Mouse (Mus musculus) liver, adult (tissue): ENCODE results near the gene Syk.

ENCODE experiments used
- GATA4 ChIP-seq: IDR thresholded peaks from 2 replicates; pipeline ENCODE4 v1.6.1; 2014; ENCODE audit warnings: mild to moderate bottlenecking, low read length; ENCODE audit not compliant: insufficient replicate concordance

The Syk gene

GRCm38 (mm10) chr13:52582878-52583661, at the start of gene Syk:
TSS of gene Syk (plus strand) at chr13:52583173.
- TF ChIP-seq GATA4 = no peak

DNA sequence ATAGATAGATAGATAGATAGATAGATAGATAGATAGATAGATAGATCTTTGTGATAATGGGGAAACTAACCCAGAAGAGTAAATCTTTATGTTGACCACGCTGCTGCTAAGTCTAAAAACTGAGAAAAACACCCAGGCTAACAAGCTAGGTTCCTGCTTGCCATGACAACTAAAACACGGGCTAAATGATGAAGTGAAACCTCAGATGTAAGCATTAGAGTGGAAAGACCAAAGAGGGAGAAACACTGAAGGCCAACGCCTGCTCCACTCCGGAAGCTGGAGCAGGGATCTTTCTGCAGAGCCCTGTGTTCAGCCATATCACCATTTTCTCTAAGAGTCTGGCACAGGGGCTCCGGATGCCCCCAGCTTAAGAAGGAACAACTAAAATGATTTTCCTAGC, 49.3 kb upstream of the Syk start:
- TF ChIP-seq GATA4 = no peak

DNA sequence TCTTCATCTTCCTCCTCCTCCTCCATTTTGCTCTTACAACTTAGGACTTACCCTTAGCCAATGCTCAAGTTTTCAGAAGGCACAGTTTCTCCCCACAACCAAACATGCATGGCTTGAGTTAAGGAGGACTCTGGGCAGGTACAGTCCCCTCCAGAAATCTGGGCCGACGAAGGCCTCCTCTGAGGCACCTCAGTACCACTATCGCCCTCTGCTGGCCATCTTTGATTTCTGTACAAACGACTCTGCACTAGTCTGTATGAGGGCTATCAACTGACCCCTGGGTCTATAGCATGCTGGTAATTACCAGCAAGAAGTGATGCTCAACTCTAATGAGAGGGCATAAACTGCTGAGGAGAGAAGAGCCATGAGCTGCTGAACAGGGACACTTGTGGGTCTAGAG, 47.4 kb upstream of the Syk start:
- TF ChIP-seq GATA4 = no peak

DNA sequence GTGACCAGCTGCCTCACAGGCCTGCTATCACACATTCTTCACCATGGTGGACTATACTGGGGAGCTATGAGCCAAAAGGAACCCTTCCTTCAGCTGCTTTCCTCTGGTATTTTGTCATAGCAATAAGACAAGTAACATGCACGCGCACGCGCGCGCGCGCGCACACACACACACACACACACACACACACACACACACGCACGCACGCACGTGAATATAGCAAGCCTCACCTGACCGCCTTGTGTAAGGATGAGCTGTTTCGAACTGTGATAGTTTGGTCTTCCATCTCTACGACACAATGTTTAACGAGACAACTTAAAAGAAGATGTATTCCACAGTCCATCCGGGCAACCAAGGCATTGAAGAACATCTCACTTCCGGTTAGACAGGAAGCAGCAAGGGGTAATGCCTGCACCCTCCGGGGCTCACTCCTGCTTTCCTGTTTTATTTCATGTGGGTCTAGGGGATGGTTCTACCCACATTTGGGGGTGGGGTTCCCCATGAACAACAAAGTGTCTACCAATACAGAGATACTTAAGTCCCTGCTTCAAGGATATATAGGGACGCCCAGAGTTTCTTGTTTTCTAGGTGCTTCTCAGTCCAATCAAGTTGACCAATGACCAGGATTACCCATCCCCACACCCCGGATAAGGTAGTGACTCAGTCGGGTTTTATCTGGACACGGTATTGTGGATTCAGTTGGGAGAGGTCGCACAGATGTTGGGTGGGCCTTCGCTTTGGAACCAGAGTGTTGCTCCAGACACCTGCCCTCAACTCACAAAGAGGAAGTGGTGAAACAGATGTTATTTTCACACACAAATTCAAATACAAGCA, 45.0 kb upstream of the Syk start:
- no peak for TF ChIP-seq GATA4

GRCm38 (mm10) chr13:52538588-52539116, 44.3 kb upstream of the Syk start:
- no peak for TF ChIP-seq GATA4

- TF ChIP-seq GATA4 = no peak
These were observed 43.5 kb upstream of the Syk start for GRCm38 (mm10) chr13:52539461-52539860.

DNA sequence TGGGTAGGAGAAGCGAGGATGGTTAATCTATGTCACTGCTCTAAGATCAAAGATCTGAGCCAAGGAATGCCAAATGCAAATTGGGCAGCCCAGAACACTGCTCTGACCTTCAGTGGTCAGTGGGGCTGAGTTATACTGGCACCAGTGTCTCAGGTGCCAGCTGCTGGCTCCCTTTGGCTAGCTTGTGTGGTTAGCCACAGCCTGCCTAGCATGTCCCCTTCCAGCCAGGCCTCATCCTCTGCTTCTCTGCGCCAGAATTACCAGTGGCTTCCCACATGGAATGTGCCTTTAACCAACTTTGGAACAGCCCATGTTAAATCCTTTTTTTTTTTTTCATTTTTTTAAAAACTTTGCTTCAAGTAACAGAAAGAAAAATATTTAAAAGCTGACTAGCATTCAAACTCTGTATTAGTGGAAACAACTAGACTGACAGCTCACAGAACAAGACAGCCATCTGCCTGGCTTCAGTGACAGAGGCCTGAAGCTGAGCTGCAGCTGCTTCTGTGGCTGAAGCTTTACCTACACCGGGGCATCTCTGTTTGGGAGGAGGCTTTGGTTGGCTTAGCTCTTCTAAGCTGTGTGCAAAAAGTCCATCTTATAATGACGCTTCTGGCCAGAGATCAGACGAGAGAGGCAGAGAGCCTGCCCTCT, 41.5 kb upstream of the Syk start:
- no peak for TF ChIP-seq GATA4

DNA sequence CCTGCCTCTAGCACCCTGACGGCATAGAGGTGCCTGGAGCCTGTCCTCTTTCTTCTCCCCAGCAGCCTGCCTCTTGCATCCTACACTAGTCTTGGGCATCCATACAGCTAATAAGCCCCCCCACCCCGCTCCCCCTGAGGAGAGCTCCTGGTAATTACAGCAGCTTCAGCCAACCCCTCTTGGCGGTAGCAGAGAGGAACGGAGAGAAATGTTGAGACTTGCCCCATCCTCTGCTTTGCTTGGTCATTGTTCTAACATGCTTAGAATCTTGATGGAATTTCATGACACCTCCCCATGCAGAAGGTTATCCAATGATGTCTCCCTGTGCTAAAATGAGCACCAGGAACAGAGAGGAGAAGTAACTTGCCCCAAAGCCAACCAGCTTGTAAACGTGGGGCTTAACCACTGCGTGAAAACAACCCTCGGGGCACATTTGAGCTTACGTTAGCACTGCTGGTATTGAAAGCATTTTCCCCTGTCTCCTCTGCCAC, 40.9 kb upstream of the Syk start:
- no peak for TF ChIP-seq GATA4

DNA sequence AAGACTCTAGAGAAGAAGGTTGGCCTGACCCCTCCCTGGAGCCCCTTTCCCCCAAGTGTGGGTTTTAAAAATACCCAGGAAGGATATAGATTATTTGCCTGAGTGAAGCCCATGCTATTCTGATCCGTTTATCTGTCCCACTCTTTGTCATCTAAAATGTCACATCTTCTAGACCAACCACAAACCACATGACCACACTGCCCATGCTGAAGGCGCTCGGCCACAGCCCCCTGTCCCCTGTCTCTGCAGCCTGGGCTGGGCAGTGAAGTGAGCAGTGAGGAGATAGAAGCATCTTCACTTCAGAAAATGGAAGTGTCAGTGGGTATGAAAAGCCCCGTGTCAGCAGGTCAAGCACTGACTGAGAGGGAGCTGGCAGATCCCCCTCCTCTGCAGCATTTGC, 40.3 kb upstream of the Syk start:
- TF ChIP-seq GATA4 = no peak

- TF ChIP-seq GATA4 = no peak
These were observed 36.7 kb upstream of the Syk start for GRCm38 (mm10) chr13:52546288-52546687.

DNA sequence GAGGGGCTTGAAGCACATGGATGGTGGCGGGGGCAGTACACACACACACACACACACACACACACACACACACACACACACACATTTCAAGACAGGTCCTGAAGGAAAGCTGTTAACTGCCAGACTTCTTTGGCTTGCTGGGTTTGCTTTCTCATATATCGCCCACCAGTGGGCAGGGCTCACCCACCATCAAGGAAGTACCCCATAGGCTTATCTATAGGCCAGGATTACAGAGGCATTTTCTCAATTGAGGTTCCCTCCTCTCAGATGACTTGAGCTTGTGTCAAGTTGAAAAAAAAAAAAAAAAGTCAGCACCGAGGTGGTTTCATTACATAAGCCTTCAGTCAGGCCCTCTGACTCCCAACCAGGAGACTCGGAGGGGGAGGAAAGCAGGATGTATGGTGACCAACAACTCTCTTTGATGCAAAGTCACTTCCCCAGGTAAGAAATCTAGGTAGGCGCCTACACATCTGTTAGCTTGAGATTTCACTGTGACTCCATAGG, 32.2 kb upstream of the Syk start:
- TF ChIP-seq GATA4 = no peak

DNA sequence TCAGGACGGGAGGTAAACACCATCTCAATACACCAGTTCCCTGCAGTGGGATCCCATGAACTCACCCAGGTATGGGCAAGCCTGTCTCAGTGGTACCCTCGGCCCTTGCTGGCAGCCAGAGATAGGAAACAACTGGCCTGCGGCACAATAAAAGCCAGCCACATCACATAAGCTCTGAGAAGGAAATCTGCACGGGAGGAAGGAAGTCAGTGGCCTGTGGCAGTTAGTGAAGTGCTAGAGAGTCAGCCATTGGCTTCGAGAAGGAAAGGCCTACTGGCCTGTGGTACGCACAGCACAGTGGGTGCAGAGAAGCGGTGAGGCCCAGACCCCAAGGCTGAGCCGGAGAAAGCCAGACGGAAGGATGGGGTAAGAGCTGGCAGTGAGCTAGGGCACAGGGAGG, 31.7 kb upstream of the Syk start:
- TF ChIP-seq GATA4 = no peak

DNA sequence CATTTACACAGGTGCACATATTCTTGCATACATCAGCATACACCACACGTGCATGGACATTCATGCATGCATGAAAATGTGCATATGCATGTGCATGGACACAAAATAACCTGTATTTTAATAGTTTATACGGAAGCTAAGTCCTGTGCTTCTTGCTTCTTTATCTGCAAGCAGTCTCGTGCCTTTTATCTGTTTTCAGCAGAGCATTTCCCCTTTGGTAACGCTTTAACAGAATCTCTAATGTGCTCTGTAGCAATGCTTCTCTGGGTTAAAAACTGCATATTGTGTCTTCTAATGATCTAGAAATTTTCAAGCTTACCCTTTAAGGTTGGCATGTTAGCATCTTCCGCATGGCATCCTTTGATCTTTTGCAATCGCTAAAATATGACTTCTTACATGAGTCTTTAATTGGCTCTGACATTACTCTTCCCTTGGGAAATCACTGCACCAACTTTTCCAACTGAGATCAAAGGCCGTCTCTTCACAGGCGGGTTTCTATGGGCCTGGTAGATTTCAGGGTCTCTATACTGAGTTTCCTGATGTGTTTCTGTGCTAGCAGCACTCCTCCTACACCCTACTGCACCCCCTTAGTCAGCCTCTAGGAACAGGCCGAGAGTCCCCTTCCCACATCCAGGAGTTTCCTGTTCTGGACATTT, 30.0 kb upstream of the Syk start:
- TF ChIP-seq GATA4 = no peak

DNA sequence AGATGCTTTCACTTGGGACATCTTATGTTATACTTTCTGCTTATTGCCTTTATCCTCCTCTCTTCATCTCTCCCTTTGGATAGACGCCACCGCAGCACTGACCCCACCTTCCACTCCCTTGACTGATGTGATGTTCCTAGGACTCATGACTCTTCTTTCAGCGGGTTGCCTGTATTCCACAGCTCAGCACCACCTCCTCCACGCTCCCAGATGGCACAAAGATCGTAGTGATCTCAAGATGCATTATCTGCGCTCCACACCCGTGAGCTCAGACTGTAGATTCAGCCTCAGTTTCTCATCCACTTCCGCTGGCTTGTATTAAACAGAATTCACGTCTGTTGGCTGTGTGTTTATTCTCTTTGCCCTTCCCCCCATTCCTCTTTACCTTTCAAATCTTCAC, 28.3 kb upstream of the Syk start:
- no peak for TF ChIP-seq GATA4

- no peak for TF ChIP-seq GATA4
These were observed 25.6 kb upstream of the Syk start for GRCm38 (mm10) chr13:52557421-52557820.
